Mouse (Mus musculus) liver, postnatal 0 days (tissue): ENCODE data around the gene Lrrc49. TPM values are rescaled to one million over a fixed set of nuclear protein-coding genes. Genes with fewer than 3 reads are reported as not detected.

Experiments
- ATAC-seq: fragments of 200-750 bp; cut with Nextera tagmentation; 2 replicates; pipeline ENCODE4 v1.8.0; 2017; ENCODE audit warnings: mild to moderate bottlenecking, moderate library complexity
- DNase-seq: peaks from one replicate; pipeline ENCODE4 v3.0.0-alpha.2; 2016
- H3K27ac ChIP-seq: fragments of 300-500 bp; sonication (generic); 2 replicates; pipeline ENCODE4 v1.5.1; 2014; ENCODE audit warnings: antibody characterized with exemption, moderate library complexity, mild to moderate bottlenecking, low read depth
- H3K27me3 ChIP-seq: fragments of 300-500 bp; sonication (generic); 2 replicates; pipeline ENCODE4 v1.6.1; 2014; ENCODE audit warnings: low read length, control low read depth, mixed read lengths; ENCODE audit not compliant: insufficient read depth
- H3K36me3 ChIP-seq: fragments of 300-500 bp; sonication (generic); replicated peaks from 2 replicates; pipeline ENCODE4 v1.6.1; 2014; ENCODE audit warnings: mild to moderate bottlenecking, control low read depth, low read length, moderate library complexity, mixed read lengths; ENCODE audit not compliant: insufficient read depth
- H3K4me1 ChIP-seq: fragments of 300-500 bp; sonication (generic); 2 replicates; pipeline ENCODE4 v1.6.1; 2014; ENCODE audit warnings: antibody characterized with exemption, mild to moderate bottlenecking, control low read depth; ENCODE audit not compliant: insufficient read depth
- H3K4me2 ChIP-seq: fragments of 300-500 bp; sonication (generic); 2 replicates; pipeline ENCODE4 v1.6.1; 2014; ENCODE audit warnings: low read depth, mild to moderate bottlenecking, low read length, moderate library complexity, mixed read lengths
- H3K4me3 ChIP-seq: fragments of 300-500 bp; sonication (generic); 2 replicates; pipeline ENCODE4 v1.5.1; 2014; ENCODE audit warnings: low read depth, low read length
- H3K9ac ChIP-seq: fragments of 300-500 bp; sonication (generic); replicated peaks from 2 replicates; pipeline ENCODE4 v1.6.1; 2014; ENCODE audit warnings: mild to moderate bottlenecking, moderate library complexity
- H3K9me3 ChIP-seq: fragments of 300-500 bp; sonication (generic); 2 replicates; pipeline ENCODE4 v1.6.1; 2016; ENCODE audit warnings: mild to moderate bottlenecking, control low read depth, low read length, mixed read lengths
- CTCF ChIP-seq: sonication (generic); IDR thresholded peaks from 2 replicates; pipeline ENCODE4 v1.5.1; 2016; ENCODE audit warnings: antibody characterized with exemption, low read depth
- EP300 ChIP-seq: IDR thresholded peaks from 2 replicates; pipeline ENCODE4 v1.6.1; 2016; ENCODE audit warnings: antibody characterized with exemption, low read depth, mild to moderate bottlenecking
- WGBS: fragments of 180-500 bp; shearing (Covaris S2); extraction: QIAGEN DNeasy Blood & Tissue Kit; methylation state at CpG from one replicate; pipeline ENCODE4 v1.1.7; 2014; ENCODE audit not compliant: insufficient replicate concordance; 5-methylcytosine and 5-hydroxymethylcytosine counted together
- polyA plus RNA-seq: library from polyadenylated mRNA; unstranded; fragments of >200 nt; fragmentation: Nextera tagmentation; extraction: Ambion mirVana; gene quantifications from 2 replicates; pipeline ENCODE4 v1.2.1, GENCODE M21; 2015

The Lrrc49 gene
- polyA plus RNA-seq, 1 experiment from 2014 or later, result 0.63 TPM

- Histone ChIP-seq H3K4me2 (no peak overlapping the region), H3K4me1 (no peaks in the 10 kb centered on the region), H3K4me3 (no peak overlapping the region), H3K36me3 (no peaks in the 10 kb centered on the region), H3K27ac (no peak overlapping the region), H3K9me3 (no peaks in the 10 kb centered on the region), H3K27me3 (peaks cover 16% of the 10 kb centered on the region), H3K9ac (no peak overlapping the region)
- ATAC-seq (no peak), DNase-seq (no peak)
- TF ChIP-seq EP300 (no peak), CTCF (no peak)
- WGBS, result 83% methylated on average over 6 of the region's 6 CpGs
Observed at GRCm38 (mm10) chr9:60714191-60714590, 26.2 kb upstream of the Lrrc49 start.

GRCm38 (mm10) chr9:60713616-60714015 is 25.7 kb upstream of the Lrrc49 start:
- no peaks in the 10 kb centered on the region for H3K36me3 ChIP-seq
- H3K9ac ChIP-seq, result no peak overlapping the region
- no peaks in the 10 kb centered on the region for H3K4me1 ChIP-seq
- DNase-seq (no peak), ATAC-seq (no peak)
- no peak for TF ChIP-seq CTCF
- TF ChIP-seq EP300, result no peak
- no peaks in the 10 kb centered on the region for H3K9me3 ChIP-seq
- peak overlapping the region; percentile 68 for H3K4me2 ChIP-seq
- peaks cover 16% of the 10 kb centered on the region for H3K27me3 ChIP-seq
- H3K27ac ChIP-seq, result no peak overlapping the region
- WGBS, result 31% methylated on average over 4 of the region's 4 CpGs
- H3K4me3 ChIP-seq, result 0 out of 2 replicates have a peak overlapping the region, but pooled peaks have one; percentile 44

GRCm38 (mm10) chr9:60712771-60713541 is 25.0 kb upstream of the Lrrc49 start, which contains the start of gene Larp6:
Gene Larp6, plus strand, starts transcription at chr9:60712989.
- Histone ChIP-seq H3K4me2 (peak within 1 kb of the TSS; percentile 68), H3K9me3 (no peaks in the 10 kb centered on the region), H3K9ac (0 out of 2 replicates have a peak within 1 kb of the TSS, but pooled peaks have one; percentile 17), H3K4me1 (no peaks in the 10 kb centered on the region), H3K36me3 (no peaks in the 10 kb centered on the region), H3K27ac (no peak within 1 kb of the TSS), H3K4me3 (peak within 1 kb of the TSS; percentile 44), H3K27me3 (peaks cover 16% of the 10 kb centered on the region)
- TF ChIP-seq CTCF (no peak), EP300 (no peak)
- ATAC-seq (no peak), DNase-seq (no peak)
- 3% methylated on average over 45 of the region's 66 CpGs for WGBS

- TF ChIP-seq CTCF (no peak), EP300 (no peak)
- H3K4me1 ChIP-seq, result no peaks in the 10 kb centered on the region
- H3K27ac ChIP-seq, result no peak overlapping the region
- no peak overlapping the region for H3K4me3 ChIP-seq
- H3K9me3 ChIP-seq, result no peaks in the 10 kb centered on the region
- DNase-seq, result no peak
- H3K27me3 ChIP-seq, result peaks cover 16% of the 10 kb centered on the region
- no peaks in the 10 kb centered on the region for H3K36me3 ChIP-seq
- H3K4me2 ChIP-seq, result no peak overlapping the region
- H3K9ac ChIP-seq, result no peak overlapping the region
- 67% methylated on average over 5 of the region's 5 CpGs for WGBS
- no peak for ATAC-seq
Observed at GRCm38 (mm10) chr9:60712011-60712410, 24.1 kb upstream of the Lrrc49 start.

- ATAC-seq, result no peak
- no peak overlapping the region for H3K4me2 ChIP-seq
- 60% methylated on average over 6 of the region's 6 CpGs for WGBS
- H3K9ac ChIP-seq, result no peak overlapping the region
- H3K36me3 ChIP-seq, result no peaks in the 10 kb centered on the region
- TF ChIP-seq EP300 (no peak), CTCF (no peak)
- no peaks in the 10 kb centered on the region for H3K4me1 ChIP-seq
- H3K4me3 ChIP-seq, result no peak overlapping the region
- DNase-seq, result no peak
- H3K9me3 ChIP-seq, result no peaks in the 10 kb centered on the region
- H3K27me3 ChIP-seq, result peaks cover 16% of the 10 kb centered on the region
- H3K27ac ChIP-seq, result no peak overlapping the region
Observed at GRCm38 (mm10) chr9:60709721-60710120, 21.8 kb upstream of the Lrrc49 start.

GRCm38 (mm10) chr9:60708606-60709005 is 20.6 kb upstream of the Lrrc49 start:
- Histone ChIP-seq H3K4me1 (no peaks in the 10 kb centered on the region), H3K36me3 (no peaks in the 10 kb centered on the region), H3K27ac (no peak overlapping the region), H3K27me3 (peaks cover 14% of the 10 kb centered on the region), H3K9me3 (no peaks in the 10 kb centered on the region), H3K4me2 (no peak overlapping the region), H3K4me3 (no peak overlapping the region), H3K9ac (no peak overlapping the region)
- WGBS, result 79% methylated on average over 5 of the region's 5 CpGs
- TF ChIP-seq EP300 (no peak), CTCF (no peak)
- ATAC-seq (no peak), DNase-seq (no peak)
